Mouse (Mus musculus) kidney, adult 2 months (tissue): ENCODE measurements around the gene Ace.

Experiments
- CTCF ChIP-seq: fragments of 200-500 bp; conservative IDR thresholded peaks from 2 replicates; pipeline ENCODE4 v1.5.1; 2011; ENCODE audit warnings: low read depth, mild to moderate bottlenecking, control low read depth, low read length, moderate library complexity, mixed read lengths; ENCODE audit not compliant: insufficient read depth, insufficient read length
- POLR2A ChIP-seq: fragments of 200-500 bp; IDR thresholded peaks from one replicate; pipeline ENCODE4 v1.6.1; 2011; ENCODE audit warnings: low read depth, low read length, control low read depth

- TF ChIP-seq POLR2A: no peak
- no peak for TF ChIP-seq CTCF
Observed at GRCm38 (mm10) chr11:105922769-105923663, 44.7 kb upstream of the Ace start.
